Mouse (Mus musculus) liver, embryonic 12.5 days (tissue): Measurements from ENCODE around the gene Acss1. TPM values are rescaled to one million over a fixed set of nuclear protein-coding genes. Genes with fewer than 3 reads are reported as not detected.

Experiments
- ATAC-seq: fragments of 200-750 bp; cut with Nextera tagmentation; 2 replicates; pipeline ENCODE4 v1.8.0; 2017; ENCODE audit warnings: moderate number of reproducible peaks, mild to moderate bottlenecking, moderate library complexity
- H3K27ac ChIP-seq: fragments of 300-500 bp; sonication (generic); 2 replicates; pipeline ENCODE4 v1.5.1; 2016; ENCODE audit warnings: mild to moderate bottlenecking
- H3K27me3 ChIP-seq: fragments of 300-500 bp; sonication (generic); replicated peaks from 2 replicates; pipeline ENCODE4 v1.6.1; 2016; ENCODE audit warnings: mild to moderate bottlenecking, moderate library complexity
- H3K36me3 ChIP-seq: fragments of 300-500 bp; sonication (generic); 2 replicates; pipeline ENCODE4 v1.6.1; 2016; ENCODE audit warnings: mild to moderate bottlenecking, moderate library complexity
- H3K4me1 ChIP-seq: fragments of 300-500 bp; sonication (generic); 2 replicates; pipeline ENCODE4 v1.6.1; 2016
- H3K4me2 ChIP-seq: fragments of 300-500 bp; sonication (generic); 2 replicates; pipeline ENCODE4 v1.6.1; 2016; ENCODE audit warnings: mild to moderate bottlenecking, moderate library complexity
- H3K4me3 ChIP-seq: fragments of 300-500 bp; sonication (generic); 2 replicates; pipeline ENCODE4 v1.5.1; 2016; ENCODE audit warnings: mild to moderate bottlenecking, moderate library complexity
- H3K9ac ChIP-seq: fragments of 300-500 bp; sonication (generic); 2 replicates; pipeline ENCODE4 v1.6.1; 2016; ENCODE audit warnings: mild to moderate bottlenecking, moderate library complexity
- H3K9me3 ChIP-seq: fragments of 300-500 bp; sonication (generic); replicated peaks from 2 replicates; pipeline ENCODE4 v1.6.1; 2016; ENCODE audit warnings: mild to moderate bottlenecking, moderate library complexity
- WGBS: fragments of 180-500 bp; shearing (Covaris S2); methylation state at CpG from one replicate; pipeline ENCODE4 v1.1.7; 2016; ENCODE audit not compliant: insufficient replicate concordance; 5-methylcytosine and 5-hydroxymethylcytosine counted together
- polyA plus RNA-seq: library from polyadenylated mRNA; unstranded; fragments of >200 nt; fragmentation: Nextera tagmentation; extraction: Ambion mirVana; gene quantifications from 2 replicates; pipeline ENCODE4 v1.2.1, GENCODE M21; 2016

Acss1 gene
- polyA plus RNA-seq, 1 experiment from 2014 or later: 47.4 TPM

DNA sequence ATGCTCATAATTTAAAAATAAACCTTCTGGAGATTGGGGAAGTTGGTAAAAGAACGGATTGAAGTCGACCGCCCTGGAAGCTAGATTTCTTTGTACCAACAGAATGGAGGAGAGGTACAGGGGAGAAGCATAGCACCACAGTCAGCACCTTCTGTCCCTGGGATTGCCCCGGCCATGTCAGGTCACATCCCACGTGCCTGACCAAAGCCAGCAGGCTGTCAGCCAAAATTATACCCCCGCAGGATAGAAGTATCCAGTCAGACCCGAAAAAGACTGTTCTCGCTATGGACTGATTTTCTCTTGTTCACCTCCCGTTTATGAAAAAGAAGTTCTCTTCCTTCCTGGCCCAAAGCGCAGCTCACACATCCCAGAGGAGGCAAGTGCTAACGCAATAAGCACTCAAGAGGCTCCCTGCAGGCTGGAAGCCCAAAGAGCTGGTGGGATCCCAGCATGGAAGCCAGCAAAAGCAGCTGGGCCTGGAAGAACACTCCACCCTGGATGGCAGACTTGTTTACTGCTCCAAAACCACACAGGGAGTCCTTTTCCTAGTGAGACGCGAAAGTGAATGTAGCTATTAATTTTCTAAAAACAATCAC, 19.9 kb downstream of the Acss1 start:
- Histone ChIP-seq H3K9me3 (no peaks in the 10 kb centered on the region), H3K36me3 (peaks cover 33% of the 10 kb centered on the region), H3K27ac (no peak overlapping the region), H3K9ac (no peak overlapping the region), H3K27me3 (no peaks in the 10 kb centered on the region), H3K4me3 (no peak overlapping the region), H3K4me1 (peaks cover 76% of the 10 kb centered on the region), H3K4me2 (no peak overlapping the region)
- WGBS: 60% methylated on average over 13 of the region's 13 CpGs
- no peak for ATAC-seq

DNA sequence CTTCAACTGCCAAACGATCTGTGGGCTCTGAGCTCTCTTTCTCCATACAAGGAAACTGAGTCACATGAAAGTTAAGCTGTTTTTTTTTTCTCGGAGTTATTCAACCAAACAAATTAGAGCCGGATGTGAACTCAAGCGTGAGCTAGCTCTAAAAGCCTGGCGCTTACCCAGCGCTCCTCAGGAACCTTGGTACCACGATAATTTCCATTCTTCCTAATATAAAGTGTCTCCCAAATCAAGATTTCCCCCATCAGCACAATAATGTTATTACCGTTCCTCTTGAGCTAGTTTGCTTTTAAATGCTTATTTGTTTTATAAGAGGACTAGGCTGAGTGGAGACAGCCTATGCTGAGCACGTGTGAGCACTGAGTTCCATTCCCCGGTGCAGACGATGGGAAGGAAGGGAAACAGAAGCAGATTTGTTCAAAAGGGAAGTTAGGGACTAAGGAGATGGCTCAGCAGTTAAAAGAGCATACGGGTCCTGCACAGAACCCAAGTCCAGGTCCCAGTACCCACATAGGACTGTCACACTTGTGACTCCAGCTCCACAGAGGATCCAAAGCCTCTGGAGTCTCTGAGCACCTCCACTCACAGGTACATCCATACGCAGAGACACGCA, 20.5 kb downstream of the Acss1 start:
- H3K27me3 ChIP-seq: no peaks in the 10 kb centered on the region
- H3K36me3 ChIP-seq: peaks cover 34% of the 10 kb centered on the region
- H3K27ac ChIP-seq: no peak overlapping the region
- H3K9me3 ChIP-seq: no peaks in the 10 kb centered on the region
- H3K4me2 ChIP-seq: no peak overlapping the region
- H3K4me3 ChIP-seq: no peak overlapping the region
- H3K4me1 ChIP-seq: peaks cover 70% of the 10 kb centered on the region
- ATAC-seq: no peak
- WGBS: 72% methylated on average over 14 of the region's 14 CpGs
- no peak overlapping the region for H3K9ac ChIP-seq

DNA sequence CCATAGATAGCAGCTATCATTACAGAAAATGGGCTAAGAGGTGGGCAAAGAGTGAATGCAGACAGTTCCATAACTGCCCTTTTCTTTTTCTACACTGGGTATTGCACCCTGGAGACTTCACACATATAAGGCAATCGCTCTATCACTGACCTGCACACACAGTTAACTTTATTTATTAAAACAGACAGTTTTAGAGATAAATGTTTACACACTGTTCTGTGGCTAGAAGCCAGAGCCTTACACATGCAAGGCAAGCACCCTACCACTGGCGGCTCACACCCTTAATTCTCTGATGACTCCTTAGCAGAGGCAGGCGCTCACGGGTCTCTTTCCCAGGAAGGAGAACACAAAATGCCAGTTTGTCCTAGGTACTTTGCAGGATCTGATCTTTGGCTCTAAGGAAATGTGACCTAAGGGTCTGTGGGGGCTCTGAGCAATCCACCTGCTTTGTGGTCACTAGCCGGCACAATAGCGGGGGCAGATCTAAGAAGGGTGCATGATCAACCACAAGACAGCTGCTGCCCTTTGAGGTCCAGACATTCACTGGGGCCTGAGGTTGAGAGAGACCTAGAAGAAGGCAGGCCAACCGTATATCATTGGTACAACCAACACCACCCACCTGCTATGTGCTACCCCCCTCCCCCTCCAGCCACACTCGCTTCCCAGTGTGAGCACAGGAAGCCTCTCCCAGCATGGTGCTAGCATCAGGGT, 21.7 kb downstream of the Acss1 start:
- Histone ChIP-seq H3K4me3 (no peak overlapping the region), H3K4me1 (peaks cover 60% of the 10 kb centered on the region), H3K27me3 (no peaks in the 10 kb centered on the region), H3K36me3 (peaks cover 42% of the 10 kb centered on the region), H3K27ac (no peak overlapping the region), H3K4me2 (no peak overlapping the region), H3K9me3 (no peaks in the 10 kb centered on the region), H3K9ac (no peak overlapping the region)
- peak; percentile 33 for ATAC-seq
- WGBS: 76% methylated on average over 8 of the region's 8 CpGs

DNA sequence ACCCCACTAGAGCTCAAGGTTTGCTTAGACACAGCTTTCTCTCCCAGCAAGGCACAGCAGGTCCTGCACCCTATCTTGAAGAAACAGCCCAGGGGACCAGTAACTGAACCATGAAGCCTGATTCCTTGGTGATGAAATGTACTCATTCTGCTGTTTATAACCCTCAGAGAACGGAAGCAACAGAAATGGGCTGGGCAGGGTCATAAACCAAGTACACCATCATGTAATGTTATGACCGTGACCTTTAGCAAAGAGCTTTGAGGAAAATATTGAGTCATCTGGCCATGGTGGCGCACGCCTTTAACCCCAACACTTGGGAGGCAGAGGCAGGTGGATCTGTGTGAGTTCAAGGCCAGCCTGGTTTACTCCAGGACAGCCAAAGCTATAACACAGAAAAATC, 23.1 kb downstream of the Acss1 start:
- no peaks in the 10 kb centered on the region for H3K9me3 ChIP-seq
- no peak overlapping the region for H3K4me3 ChIP-seq
- peaks cover 47% of the 10 kb centered on the region for H3K4me1 ChIP-seq
- H3K36me3 ChIP-seq: peaks cover 45% of the 10 kb centered on the region
- H3K27ac ChIP-seq: no peak overlapping the region
- no peak overlapping the region for H3K9ac ChIP-seq
- no peaks in the 10 kb centered on the region for H3K27me3 ChIP-seq
- no peak overlapping the region for H3K4me2 ChIP-seq
- no peak for ATAC-seq
- WGBS: 80% methylated on average over 4 of the region's 4 CpGs

- Histone ChIP-seq H3K4me2 (no peak overlapping the region), H3K36me3 (peaks cover 52% of the 10 kb centered on the region), H3K27me3 (no peaks in the 10 kb centered on the region), H3K9ac (no peak overlapping the region), H3K9me3 (no peaks in the 10 kb centered on the region), H3K4me1 (peaks cover 49% of the 10 kb centered on the region), H3K27ac (no peak overlapping the region), H3K4me3 (no peak overlapping the region)
- WGBS: 72% methylated on average over 8 of the region's 8 CpGs
- peak; percentile 71 for ATAC-seq
Measured at GRCm38 (mm10) chr2:150643726-150644415, 24.4 kb downstream of the Acss1 start.

GRCm38 (mm10) chr2:150643166-150643565, 25.1 kb downstream of the Acss1 start:
- Histone ChIP-seq H3K9ac (no peak overlapping the region), H3K27me3 (no peaks in the 10 kb centered on the region), H3K27ac (no peak overlapping the region), H3K4me1 (peaks cover 52% of the 10 kb centered on the region), H3K36me3 (peaks cover 59% of the 10 kb centered on the region), H3K4me3 (no peak overlapping the region), H3K9me3 (no peaks in the 10 kb centered on the region), H3K4me2 (no peak overlapping the region)
- ATAC-seq: no peak
- WGBS: 71% methylated on average over 1 of the region's 1 CpGs

DNA sequence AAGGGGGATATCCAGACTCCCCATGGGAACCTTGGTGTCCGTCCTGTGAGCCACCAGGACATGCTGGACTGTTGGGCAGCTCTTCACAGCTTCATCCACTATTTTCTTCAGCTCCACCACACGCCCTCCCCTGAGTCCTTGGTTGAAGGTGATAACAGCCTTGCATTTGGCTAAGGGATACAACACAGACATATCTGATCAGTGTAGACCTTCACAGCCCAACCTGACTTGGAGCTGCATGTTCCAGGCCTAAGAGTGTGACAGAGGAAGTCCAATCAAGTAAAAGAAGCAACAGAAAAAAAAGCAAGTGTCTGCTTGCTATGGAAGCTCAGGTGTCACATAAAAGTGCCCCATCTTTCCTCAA, 29.9 kb downstream of the Acss1 start:
- ATAC-seq: peak; percentile 83
- peaks cover 94% of the 10 kb centered on the region for H3K36me3 ChIP-seq
- H3K4me2 ChIP-seq: peak overlapping the region; percentile 8; the same call in 1 of the 2 replicates
- no peak overlapping the region for H3K4me3 ChIP-seq
- WGBS: 42% methylated on average over 2 of the region's 2 CpGs
- no peaks in the 10 kb centered on the region for H3K27me3 ChIP-seq
- peaks cover 40% of the 10 kb centered on the region for H3K4me1 ChIP-seq
- H3K9me3 ChIP-seq: no peaks in the 10 kb centered on the region
- peak overlapping the region; percentile 8; the same call in 1 of the 2 replicates for H3K9ac ChIP-seq
- peak overlapping the region; percentile 55 for H3K27ac ChIP-seq

GRCm38 (mm10) chr2:150637702-150638369, 30.5 kb downstream of the Acss1 start:
- no peak for ATAC-seq
- Histone ChIP-seq H3K4me3 (no peak overlapping the region), H3K27me3 (no peaks in the 10 kb centered on the region), H3K4me1 (peaks cover 40% of the 10 kb centered on the region), H3K9ac (peak overlapping the region; percentile 8; the same call in 1 of the 2 replicates), H3K4me2 (peak overlapping the region; percentile 8; the same call in 1 of the 2 replicates), H3K9me3 (no peaks in the 10 kb centered on the region), H3K36me3 (peaks cover 93% of the 10 kb centered on the region), H3K27ac (peak overlapping the region; percentile 55)
- WGBS: 76% methylated on average over 6 of the region's 6 CpGs

GRCm38 (mm10) chr2:150635877-150636446, 32.3 kb downstream of the Acss1 start:
- no peaks in the 10 kb centered on the region for H3K27me3 ChIP-seq

GRCm38 (mm10) chr2:150629255-150629654, 39.0 kb downstream of the Acss1 start:
- Histone ChIP-seq H3K9me3 (no peaks in the 10 kb centered on the region), H3K27ac (no peak overlapping the region), H3K4me3 (no peak overlapping the region), H3K36me3 (peaks cover 90% of the 10 kb centered on the region), H3K9ac (no peak overlapping the region), H3K4me1 (no peaks in the 10 kb centered on the region), H3K27me3 (no peaks in the 10 kb centered on the region), H3K4me2 (no peak overlapping the region)
- ATAC-seq: no peak
- WGBS: 79% methylated on average over 4 of the region's 4 CpGs

More at GRCm38 (mm10) chr2:150635877-150636446, 32.3 kb downstream of the Acss1 start:
- peaks cover 40% of the 10 kb centered on the region for H3K4me1 ChIP-seq
- peaks cover 91% of the 10 kb centered on the region for H3K36me3 ChIP-seq
- H3K9me3 ChIP-seq: no peaks in the 10 kb centered on the region
- WGBS: 56% methylated on average over 3 of the region's 3 CpGs
- no peak overlapping the region for H3K9ac ChIP-seq
- peak overlapping the region; percentile 26; the same call in 1 of the 2 replicates for H3K27ac ChIP-seq
- H3K4me3 ChIP-seq: no peak overlapping the region
- peak overlapping the region; percentile 16; the same call in 1 of the 2 replicates for H3K4me2 ChIP-seq
- peak; percentile 81 for ATAC-seq

- H3K4me1 ChIP-seq: no peaks in the 10 kb centered on the region
- H3K9ac ChIP-seq: no peak overlapping the region
- H3K27me3 ChIP-seq: no peaks in the 10 kb centered on the region
- peaks cover 94% of the 10 kb centered on the region for H3K36me3 ChIP-seq
- H3K27ac ChIP-seq: no peak overlapping the region
- WGBS: 42% methylated on average over 6 of the region's 6 CpGs
- no peak for ATAC-seq
- no peaks in the 10 kb centered on the region for H3K9me3 ChIP-seq
- H3K4me2 ChIP-seq: no peak overlapping the region
- no peak overlapping the region for H3K4me3 ChIP-seq
Measured at GRCm38 (mm10) chr2:150627140-150627539, 41.2 kb downstream of the Acss1 start.
